Mouse (Mus musculus) erythroblast, embryonic 14.5 days (primary cell): Measurements from ENCODE around the gene Mslnl.

Experiments
- GATA1 ChIP-seq: IDR thresholded peaks from 2 replicates; pipeline ENCODE4 v1.6.1; 2012; ENCODE audit warnings: low read length, inconsistent platforms, mixed read lengths
- TAL1 ChIP-seq: IDR thresholded peaks from 3 replicates; pipeline ENCODE4 v1.6.1; 2012; ENCODE audit warnings: low read length, inconsistent platforms, mixed read lengths

DNA sequence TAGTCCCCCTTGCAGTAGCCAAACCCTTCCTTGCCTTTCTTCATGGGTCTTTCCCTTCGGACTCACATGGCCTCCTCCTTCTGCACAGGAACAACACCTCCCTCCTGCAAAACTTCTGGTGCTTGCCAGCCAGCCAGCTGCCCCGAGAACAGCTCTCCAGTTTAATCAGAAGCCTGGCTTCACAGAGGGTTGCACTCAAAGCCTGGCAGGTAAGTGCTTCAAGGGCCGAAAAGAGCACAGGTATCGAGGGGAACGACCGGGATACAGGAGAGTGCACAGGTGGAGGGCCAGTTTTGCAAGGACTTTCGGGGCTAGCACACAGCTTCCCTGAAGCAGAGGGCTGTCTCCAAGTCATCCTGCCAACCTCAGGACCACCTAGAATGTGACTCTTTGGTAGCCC is 3.0 kb downstream of the Mslnl start:
- TF ChIP-seq GATA1 (no peak), TAL1 (no peak)
